Mouse (Mus musculus) limb, embryonic 14.5 days (tissue): ENCODE results near the gene Pigk. TPM values are rescaled to one million over a fixed set of nuclear protein-coding genes. Genes with fewer than 3 reads are reported as not detected.

Experiments
- ATAC-seq: fragments of 200-750 bp; cut with Nextera tagmentation; 2 replicates; pipeline ENCODE4 v1.8.0; 2017; ENCODE audit warnings: low read depth, moderate number of reproducible peaks, moderate TSS enrichment; ENCODE audit not compliant: low FRiP score
- DNase-seq: peaks from one replicate; pipeline ENCODE4 v3.0.0-alpha.2; 2015; ENCODE audit warnings: low spot score
- H3K27ac ChIP-seq: fragments of 300-500 bp; sonication (generic); replicated peaks from 2 replicates; pipeline ENCODE4 v1.5.1; 2014; ENCODE audit warnings: low read depth, mild to moderate bottlenecking, low read length, moderate library complexity, mixed read lengths
- H3K27me3 ChIP-seq: fragments of 300-500 bp; sonication (generic); 2 replicates; pipeline ENCODE4 v1.6.1; 2014; ENCODE audit warnings: low read length, mixed read lengths; ENCODE audit not compliant: control insufficient read depth, insufficient read depth
- H3K36me3 ChIP-seq: fragments of 300-500 bp; sonication (generic); 2 replicates; pipeline ENCODE4 v1.6.1; 2014; ENCODE audit warnings: mild to moderate bottlenecking, low read length, moderate library complexity, mixed read lengths; ENCODE audit not compliant: control insufficient read depth, insufficient read depth
- H3K4me1 ChIP-seq: fragments of 300-500 bp; sonication (generic); 2 replicates; pipeline ENCODE4 v1.6.1; 2014; ENCODE audit warnings: antibody characterized with exemption, low read length, mixed read lengths; ENCODE audit not compliant: control insufficient read depth, insufficient read depth
- H3K4me2 ChIP-seq: fragments of 300-500 bp; sonication (generic); replicated peaks from 2 replicates; pipeline ENCODE4 v1.6.1; 2014; ENCODE audit warnings: low read depth, mild to moderate bottlenecking, low read length, moderate library complexity; ENCODE audit not compliant: severe bottlenecking
- H3K4me3 ChIP-seq: fragments of 300-500 bp; sonication (generic); replicated peaks from 2 replicates; pipeline ENCODE4 v1.5.1; 2014; ENCODE audit warnings: low read length
- H3K9ac ChIP-seq: fragments of 300-500 bp; sonication (generic); 2 replicates; pipeline ENCODE4 v1.6.1; 2014; ENCODE audit warnings: mild to moderate bottlenecking, low read depth, low read length, moderate library complexity; ENCODE audit not compliant: severe bottlenecking
- H3K9me3 ChIP-seq: fragments of 300-500 bp; sonication (generic); 2 replicates; pipeline ENCODE4 v1.6.1; 2016; ENCODE audit warnings: low read length; ENCODE audit not compliant: control insufficient read depth
- POLR2A ChIP-seq: fragments of 200-500 bp; IDR thresholded peaks from 2 replicates; pipeline ENCODE4 v1.8.0; 2012; ENCODE audit warnings: inconsistent platforms, mild to moderate bottlenecking, moderate library complexity, borderline replicate concordance; ENCODE audit not compliant: insufficient read depth, insufficient read length; ENCODE audit errors: extremely low read depth
- WGBS: fragments of 180-500 bp; shearing (Covaris S2); extraction: QIAGEN DNeasy Blood & Tissue Kit; methylation state at CpG from one replicate; pipeline ENCODE4 v1.1.7; 2014; 5-methylcytosine and 5-hydroxymethylcytosine counted together
- polyA plus RNA-seq, 2 experiments: library from polyadenylated mRNA; depleted of rRNA in 1 of 2; stranded (reverse) in 1 of 2; unstranded in 1 of 2; fragments of >200 nt; fragmentation: Nextera tagmentation in 1 of 2; extraction: Ambion mirVana in 1 of 2; gene quantifications; 2 replicates each; pipeline versions ENCODE4 v1.2.1 to v1.2.3; 2012 to 2014

The Pigk gene
- polyA plus RNA-seq, 2 experiments, result 20.4 to 53.1 TPM

GRCm38 (mm10) chr3:152894935-152895334 lies 181.0 kb downstream of the Pigk start:
- no peaks in the 10 kb centered on the region for H3K27me3 ChIP-seq
- 54% methylated on average over 4 of the region's 4 CpGs for WGBS
- no peaks in the 10 kb centered on the region for H3K36me3 ChIP-seq
- H3K27ac ChIP-seq, result no peak overlapping the region
- H3K4me3 ChIP-seq, result no peak overlapping the region
- no peak for DNase-seq
- H3K9ac ChIP-seq, result no peak overlapping the region
- ATAC-seq, result no peak
- H3K4me1 ChIP-seq, result no peaks in the 10 kb centered on the region
- no peak for TF ChIP-seq POLR2A
- no peaks in the 10 kb centered on the region for H3K9me3 ChIP-seq
- no peak overlapping the region for H3K4me2 ChIP-seq

GRCm38 (mm10) chr3:152896111-152896510 lies 182.2 kb downstream of the Pigk start:
- no peak for ATAC-seq
- Histone ChIP-seq H3K27ac (no peak overlapping the region), H3K36me3 (no peaks in the 10 kb centered on the region), H3K27me3 (no peaks in the 10 kb centered on the region), H3K9me3 (no peaks in the 10 kb centered on the region), H3K4me3 (no peak overlapping the region), H3K9ac (no peak overlapping the region), H3K4me2 (no peak overlapping the region), H3K4me1 (no peaks in the 10 kb centered on the region)
- DNase-seq, result no peak
- no peak for TF ChIP-seq POLR2A
- WGBS, result 74% methylated on average over 3 of the region's 3 CpGs

- 81% methylated on average over 5 of the region's 5 CpGs for WGBS
- Histone ChIP-seq H3K27me3 (no peaks in the 10 kb centered on the region), H3K9ac (no peak overlapping the region), H3K4me3 (no peak overlapping the region), H3K27ac (no peak overlapping the region), H3K4me2 (no peak overlapping the region), H3K36me3 (no peaks in the 10 kb centered on the region), H3K9me3 (no peaks in the 10 kb centered on the region), H3K4me1 (no peaks in the 10 kb centered on the region)
- no peak for ATAC-seq
- no peak for TF ChIP-seq POLR2A
- no peak for DNase-seq
Measured at GRCm38 (mm10) chr3:152897196-152897595, 183.3 kb downstream of the Pigk start.

GRCm38 (mm10) chr3:152898906-152899305 lies 185.0 kb downstream of the Pigk start:
- TF ChIP-seq POLR2A, result no peak
- Histone ChIP-seq H3K36me3 (no peaks in the 10 kb centered on the region), H3K4me2 (no peak overlapping the region), H3K27me3 (no peaks in the 10 kb centered on the region), H3K9ac (no peak overlapping the region), H3K4me3 (no peak overlapping the region), H3K4me1 (no peaks in the 10 kb centered on the region), H3K27ac (no peak overlapping the region), H3K9me3 (no peaks in the 10 kb centered on the region)
- DNase-seq (no peak), ATAC-seq (no peak)
- 90% methylated on average over 9 of the region's 9 CpGs for WGBS

- no peak overlapping the region for H3K27ac ChIP-seq
- TF ChIP-seq POLR2A, result no peak
- no peaks in the 10 kb centered on the region for H3K9me3 ChIP-seq
- no peak overlapping the region for H3K4me3 ChIP-seq
- no peaks in the 10 kb centered on the region for H3K4me1 ChIP-seq
- H3K9ac ChIP-seq, result no peak overlapping the region
- no peak for ATAC-seq
- 85% methylated on average over 10 of the region's 10 CpGs for WGBS
- H3K36me3 ChIP-seq, result no peaks in the 10 kb centered on the region
- no peak overlapping the region for H3K4me2 ChIP-seq
- no peaks in the 10 kb centered on the region for H3K27me3 ChIP-seq
- DNase-seq, result no peak
Measured at GRCm38 (mm10) chr3:152905026-152905425, 191.1 kb downstream of the Pigk start.

- no peak for TF ChIP-seq POLR2A
- H3K9ac ChIP-seq, result no peak overlapping the region
- H3K9me3 ChIP-seq, result no peaks in the 10 kb centered on the region
- no peaks in the 10 kb centered on the region for H3K36me3 ChIP-seq
- no peak overlapping the region for H3K4me2 ChIP-seq
- H3K4me3 ChIP-seq, result no peak overlapping the region
- no peaks in the 10 kb centered on the region for H3K27me3 ChIP-seq
- ATAC-seq (no peak), DNase-seq (no peak)
- 67% methylated on average over 10 of the region's 10 CpGs for WGBS
- no peaks in the 10 kb centered on the region for H3K4me1 ChIP-seq
- no peak overlapping the region for H3K27ac ChIP-seq
Measured at GRCm38 (mm10) chr3:152905800-152906199, 191.9 kb downstream of the Pigk start.
